Mouse (Mus musculus) layer of hippocampus, adult 2 months (tissue): Measurements from ENCODE around the gene Gje1. TPM values are rescaled to one million over a fixed set of nuclear protein-coding genes. Genes with fewer than 3 reads are reported as not detected.
A peak's percentile ranks its signal among the peaks of the same experiment; 100 is the strongest.

Experiments
- DNase-seq, 2 experiments: peaks; one replicate each; pipeline ENCODE4 v3.0.0; 2022; ENCODE audit warnings: low spot score in 2 of 2
- H3K27ac ChIP-seq: fragments of 200-600 bp; 2 replicates; pipeline ENCODE4 v1.8.1; 2022
- H3K4me3 ChIP-seq: fragments of 200-600 bp; 2 replicates; pipeline ENCODE4 v1.8.1; 2022; ENCODE audit warnings: mild to moderate bottlenecking
- CTCF ChIP-seq: fragments of 200-600 bp; conservative IDR thresholded peaks from 2 replicates; pipeline ENCODE4 v1.8.1; 2022; ENCODE audit warnings: antibody characterized with exemption, mild to moderate bottlenecking, moderate library complexity
- long read RNA-seq, 2 experiments: library from polyadenylated mRNA; stranded (forward); transcript quantifications; one replicate each; pipeline ENCODE4 v2.0.0; 2021; ENCODE audit warnings: borderline mapping rate in 2 of 2
- total RNA-seq, 2 experiments: library from RNA; stranded (reverse); gene quantifications; 2 replicates each; pipeline ENCODE4 v1.2.3; 2021

The Gje1 gene
- total RNA-seq: not detected
- long read RNA-seq, experiment 1: 0 reads
- long read RNA-seq, experiment 2: 0 reads

GRCm38 (mm10) chr10:14718114-14718513 lies at the start of gene Gje1:
Gene Gje1, minus strand, starts transcription at chr10:14718214.
- DNase-seq: no peak
- no peak within 1 kb of the TSS for H3K27ac ChIP-seq
- no peak within 1 kb of the TSS for H3K4me3 ChIP-seq
- no peak for TF ChIP-seq CTCF

- DNase-seq: no peak
- peak overlapping the region; percentile 40; the same call in 1 of the 2 replicates for H3K4me3 ChIP-seq
- no peak overlapping the region for H3K27ac ChIP-seq
- TF ChIP-seq CTCF: no peak
Measured at GRCm38 (mm10) chr10:14760618-14761017, 42.6 kb upstream of the Gje1 start.

DNA sequence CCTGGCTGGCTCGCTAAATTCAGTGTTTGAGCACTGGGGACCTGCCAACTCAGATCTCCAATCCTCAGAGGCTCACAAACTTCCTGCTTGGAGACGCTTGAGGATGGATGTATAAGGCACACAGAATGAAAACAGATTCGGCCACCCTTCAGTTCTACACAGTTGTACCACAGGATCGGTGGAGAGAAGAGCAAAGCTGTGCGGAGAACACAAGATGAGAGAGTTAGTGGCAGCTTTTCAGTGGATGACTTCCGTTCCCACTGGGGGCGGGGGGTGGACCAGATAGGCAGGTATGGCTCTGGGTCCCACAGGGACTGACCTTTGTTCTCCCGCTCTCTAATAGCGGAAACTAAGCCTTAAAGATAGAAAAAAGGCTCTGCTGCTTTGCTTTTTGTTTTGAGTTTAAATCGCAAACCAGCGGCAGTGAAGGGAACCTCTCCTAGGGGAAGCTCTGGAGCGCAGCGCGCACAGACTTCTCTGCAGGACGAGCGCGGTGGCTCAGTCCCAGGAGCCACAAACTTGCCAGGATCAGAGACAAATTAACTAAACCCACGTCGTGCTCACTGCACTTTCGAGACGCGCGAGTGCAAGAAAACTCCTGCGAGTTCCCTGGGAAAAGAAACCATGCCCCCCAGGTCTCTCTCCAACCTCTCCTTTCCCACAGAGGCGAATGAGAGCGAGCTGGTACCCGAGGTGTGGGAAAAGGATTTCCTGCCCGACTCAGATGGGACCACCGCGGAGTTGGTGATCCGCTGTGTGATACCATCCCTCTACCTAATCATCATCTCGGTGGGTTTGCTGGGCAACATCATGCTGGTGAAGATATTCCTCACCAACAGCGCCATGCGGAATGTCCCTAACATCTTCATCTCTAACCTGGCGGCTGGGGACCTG lies 41.9 kb upstream of the Gje1 start:
- DNase-seq: no peak
- H3K27ac ChIP-seq: no peak overlapping the region
- TF ChIP-seq CTCF: no peak
- H3K4me3 ChIP-seq: peak overlapping the region; percentile 40

- Histone ChIP-seq H3K4me3 (no peak overlapping the region), H3K27ac (no peak overlapping the region)
- peak; percentile 86 for TF ChIP-seq CTCF
- DNase-seq: peak; percentile 63 to 64
Measured at GRCm38 (mm10) chr10:14734285-14734684, 16.3 kb upstream of the Gje1 start.

GRCm38 (mm10) chr10:14725671-14726070 lies 7.7 kb upstream of the Gje1 start:
- Histone ChIP-seq H3K27ac (peak overlapping the region; percentile 84), H3K4me3 (no peak overlapping the region)
- no peak for TF ChIP-seq CTCF
- peak; percentile 36 to 75 for DNase-seq

DNA sequence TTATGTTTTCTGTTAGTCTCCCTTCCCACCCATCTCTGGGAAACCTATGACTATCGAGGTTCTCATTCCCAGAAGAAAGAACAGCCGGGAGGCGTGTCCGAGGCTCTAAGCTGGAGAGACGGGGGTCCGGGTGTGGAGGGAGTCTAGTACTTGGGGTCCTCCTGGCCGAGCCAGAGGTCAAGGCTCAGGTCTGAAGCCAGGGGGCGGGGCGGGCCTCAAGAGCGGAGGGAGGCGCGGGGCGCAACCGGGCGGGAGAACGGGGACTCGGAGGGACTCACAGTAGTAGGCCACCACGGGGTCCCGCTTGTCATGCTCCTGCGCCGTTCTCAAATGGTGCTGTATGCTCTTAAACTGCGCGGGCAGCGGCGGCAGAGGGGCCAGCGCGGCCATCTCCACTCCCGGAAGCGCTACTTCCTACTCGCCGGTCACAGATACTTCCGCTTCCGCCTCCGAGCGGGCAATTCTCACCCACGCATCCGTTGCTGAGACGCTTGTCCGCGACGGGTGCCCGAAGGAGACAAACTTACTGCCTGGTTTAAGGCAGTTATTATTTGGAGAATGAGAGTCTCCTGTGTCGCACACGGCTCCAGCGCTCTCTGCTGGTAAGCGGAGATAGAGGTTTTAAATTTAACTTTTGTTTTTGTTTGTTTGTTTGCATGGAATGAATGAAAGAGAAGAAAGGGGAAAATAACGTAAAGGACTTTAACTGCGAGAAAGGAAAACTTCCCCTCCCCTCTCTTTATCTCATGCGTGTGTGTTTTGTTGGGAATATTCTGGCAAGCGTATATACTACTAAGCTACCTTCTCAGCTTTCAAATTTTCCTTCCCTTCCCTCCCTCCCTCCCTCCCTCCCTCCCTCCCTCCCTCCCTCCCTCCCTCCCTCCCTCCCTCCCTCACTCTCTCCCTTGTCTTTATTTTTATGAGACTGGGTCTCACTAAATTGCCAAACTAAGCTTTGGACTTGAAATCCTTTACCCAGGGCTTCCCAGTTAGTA lies 12.6 kb downstream of the Gje1 start, which contains the start of the genes Vta1 and Nmbr:
Gene Vta1, minus strand, starts transcription at position 489 of the 995 bp plus-strand sequence.
Gene Nmbr, plus strand, starts transcription at position 520 of the 995 bp plus-strand sequence.
- peak; percentile 99 for DNase-seq
- Histone ChIP-seq H3K27ac (peak within 1 kb of the TSS; percentile 81), H3K4me3 (peak within 1 kb of the TSS; percentile 81)
- TF ChIP-seq CTCF: peak; percentile 92

DNA sequence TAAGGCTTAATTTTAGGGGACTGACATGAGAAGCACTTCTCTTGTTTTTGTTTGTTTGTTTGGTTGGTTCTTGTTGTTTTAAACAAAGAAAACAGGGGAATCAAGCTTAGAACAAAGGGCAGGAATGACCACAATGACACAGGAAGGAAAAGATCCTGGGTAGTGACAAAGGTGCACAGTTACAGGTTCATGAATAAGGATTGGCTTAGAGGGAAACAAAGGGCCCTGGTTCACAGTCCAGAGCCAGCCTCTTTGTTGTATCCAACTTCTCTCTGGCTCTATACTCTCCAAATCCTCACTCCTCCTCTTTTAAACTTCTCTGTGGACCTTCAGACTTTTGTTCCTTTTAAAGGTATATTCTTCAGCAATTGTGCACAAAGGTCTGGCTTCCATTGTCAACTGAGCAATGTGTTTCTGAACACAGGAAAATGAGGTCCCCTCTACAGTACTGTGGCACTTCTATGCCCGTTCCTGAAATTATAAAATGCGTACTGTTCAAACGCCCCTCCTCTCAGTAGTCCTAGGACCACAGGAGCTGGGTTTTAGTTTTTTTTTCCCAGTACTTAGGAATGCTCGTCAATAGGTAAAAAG lies 14.1 kb downstream of the Gje1 start:
- H3K27ac ChIP-seq: no peak overlapping the region
- H3K4me3 ChIP-seq: peak overlapping the region; percentile 81
- no peak for DNase-seq
- no peak for TF ChIP-seq CTCF

DNA sequence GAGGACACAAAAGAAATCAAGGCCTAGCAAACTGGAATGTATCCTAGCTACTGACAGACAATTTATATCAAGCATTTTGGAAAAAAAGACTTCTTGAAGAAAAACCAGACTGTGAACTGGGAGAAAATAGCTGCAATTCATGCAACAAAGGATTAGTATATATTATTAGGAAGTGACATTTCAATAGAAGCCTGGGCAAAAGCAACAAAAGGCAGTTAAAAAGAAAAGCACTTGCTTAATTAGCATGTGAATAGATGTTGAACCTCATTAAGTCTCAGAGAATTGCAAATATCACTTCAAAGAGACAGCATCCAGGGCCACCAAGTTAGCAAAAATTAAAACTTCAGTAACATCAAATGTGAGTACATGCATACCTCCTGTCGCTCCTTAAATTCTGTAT lies 14.8 kb downstream of the Gje1 start:
- Histone ChIP-seq H3K4me3 (no peak overlapping the region), H3K27ac (no peak overlapping the region)
- no peak for DNase-seq
- no peak for TF ChIP-seq CTCF

DNA sequence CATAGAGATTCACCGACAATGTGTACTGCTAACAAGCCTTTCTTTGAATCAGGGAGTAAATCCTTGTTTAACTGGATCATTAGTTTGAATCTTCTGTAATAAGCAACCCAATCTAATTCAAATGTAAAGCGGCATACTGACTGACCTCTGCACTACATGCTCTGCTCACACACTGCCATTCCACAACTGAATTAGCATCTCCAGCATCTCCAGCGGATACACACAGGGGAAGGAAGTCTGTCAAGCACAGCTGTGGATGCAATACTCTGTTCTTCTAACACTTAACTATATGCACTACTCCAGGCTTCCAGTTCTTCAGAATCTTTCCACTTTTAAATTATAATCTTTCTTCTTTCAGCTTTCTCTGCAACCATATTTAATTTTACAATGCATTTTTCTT lies 27.7 kb downstream of the Gje1 start:
- H3K4me3 ChIP-seq: no peak overlapping the region
- H3K27ac ChIP-seq: no peak overlapping the region
- no peak for DNase-seq
- TF ChIP-seq CTCF: no peak

DNA sequence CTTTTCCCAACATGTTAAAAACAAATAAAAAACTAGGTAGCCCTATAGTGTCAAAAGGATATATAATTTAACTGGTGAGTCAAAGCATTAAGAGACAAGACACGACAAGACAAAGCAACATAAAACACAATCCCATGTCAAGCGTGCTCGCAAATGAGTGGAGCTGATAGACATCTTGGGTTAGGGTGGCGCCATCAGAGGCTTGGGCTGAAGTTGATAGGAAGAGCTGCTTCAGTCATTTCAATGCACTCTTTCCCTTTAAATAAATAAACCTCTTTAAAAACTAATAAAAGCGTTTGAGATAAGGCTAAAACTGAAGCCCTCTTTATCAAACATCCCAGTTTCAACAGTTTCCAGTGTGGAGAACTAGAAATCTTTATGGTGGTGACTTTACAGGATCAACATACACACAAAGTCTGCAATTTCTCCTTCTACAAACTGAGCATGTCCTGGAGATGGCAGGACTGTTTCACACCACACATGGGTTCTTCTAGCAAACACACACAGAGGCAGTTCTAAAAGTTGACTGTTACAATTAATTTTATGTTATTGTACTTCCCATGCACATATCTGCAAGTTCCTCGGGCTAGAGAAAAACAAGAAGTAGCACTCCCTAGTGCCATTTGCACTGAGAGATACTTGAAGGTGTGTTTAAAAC lies 29.1 kb downstream of the Gje1 start:
- no peak for DNase-seq
- Histone ChIP-seq H3K4me3 (no peak overlapping the region), H3K27ac (no peak overlapping the region)
- no peak for TF ChIP-seq CTCF

- no peak overlapping the region for H3K27ac ChIP-seq
- TF ChIP-seq CTCF: peak; percentile 53
- no peak for DNase-seq
- H3K4me3 ChIP-seq: no peak overlapping the region
Measured at GRCm38 (mm10) chr10:14685663-14686062, 32.4 kb downstream of the Gje1 start.

DNA sequence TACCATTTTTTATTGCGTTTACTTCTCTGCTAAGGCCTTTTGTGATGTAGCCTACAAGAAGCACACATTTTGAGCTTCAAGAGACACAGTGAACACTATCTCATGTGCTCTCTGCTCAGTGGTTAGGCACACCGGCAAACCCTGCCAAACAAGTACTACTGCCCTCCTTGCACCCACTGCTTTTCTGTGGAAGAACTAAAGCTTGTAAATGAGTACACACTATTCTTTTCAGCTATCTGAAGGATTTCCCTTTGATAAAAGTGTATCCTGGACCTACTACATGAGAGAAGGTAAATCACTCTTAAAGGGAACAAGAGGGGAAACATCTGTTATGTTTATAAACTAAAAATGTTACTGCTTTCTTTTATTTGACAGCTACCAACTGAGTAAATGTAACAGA lies 51.9 kb downstream of the Gje1 start:
- Histone ChIP-seq H3K4me3 (no peak overlapping the region), H3K27ac (no peak overlapping the region)
- TF ChIP-seq CTCF: no peak
- DNase-seq: no peak

Other genes starting within 250 kb of the Gje1 start
- 1 to 10 TPM in 1 of 2 experiments, under 1 TPM in 1; 0.59 to 1.2 TPM for gene Adgrg6, start 172.6 kb downstream of the Gje1 start, total RNA-seq
- gene Vta1, start 12.7 kb downstream of the Gje1 start, total RNA-seq: 10 to 100 TPM; 70.7 to 78.1 TPM
- gene Nmbr, start 12.6 kb downstream of the Gje1 start, total RNA-seq: 1 to 10 TPM; 3.8 to 4.9 TPM